Mouse (Mus musculus): ENCODE measurements at regions not wholly inside any gene's neighbourhood (a gene's known extent, or its start where the extent isn't known, plus 50 kb on each side); places are given as distances from the start of the nearest gene placed in this dataset.

DNA sequence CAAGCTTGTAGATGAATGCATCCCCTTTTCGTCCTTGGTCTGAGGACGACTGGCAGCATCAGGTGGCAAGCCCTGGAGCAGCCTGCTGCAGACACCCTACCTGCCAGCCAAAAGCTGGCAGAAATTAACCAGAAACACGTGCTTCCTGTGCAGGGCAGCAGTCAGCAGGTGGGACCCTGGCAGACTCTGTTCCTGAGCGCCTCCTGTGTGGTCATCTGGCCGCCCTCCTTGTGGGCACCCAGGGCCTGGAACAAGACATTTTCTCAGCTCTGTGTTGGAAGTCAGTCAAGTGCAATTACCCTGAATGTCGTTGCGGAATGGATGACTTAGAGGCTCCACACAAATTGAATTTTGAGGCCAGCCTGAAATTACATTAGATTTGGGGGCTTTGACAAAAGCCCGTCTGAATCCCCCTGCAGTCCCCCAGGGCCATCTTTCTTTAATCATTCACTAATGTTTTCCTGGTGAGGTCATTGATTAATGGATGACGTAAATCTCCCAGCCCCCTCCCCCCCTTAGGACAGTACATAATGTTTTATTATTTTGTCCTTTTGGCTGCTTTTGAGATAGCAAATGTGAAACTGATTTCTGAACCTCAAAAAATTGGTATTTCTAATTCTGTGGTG lies 91.8 kb upstream of the Hhip start:
- Histone ChIP-seq H3K9me3 (no peaks in the 10 kb centered on the region), H3K27ac (replicated peaks) (no peak overlapping the region), H3K27me3 (replicated peaks; ENCODE audit: low read depth, poor library complexity, severe bottlenecking) (no peaks in the 10 kb centered on the region; the same call in 1 of the 2 replicates), H3K4me1 (peaks cover 6% of the 10 kb centered on the region), H3K4me3 (no peak overlapping the region), H3K36me3 (replicated peaks) (no peaks in the 10 kb centered on the region)
- peak; percentile 32 for DNase-seq (ENCODE audit: low spot score)
- 55% methylated on average over 9 of the region's 9 CpGs for WGBS

DNA sequence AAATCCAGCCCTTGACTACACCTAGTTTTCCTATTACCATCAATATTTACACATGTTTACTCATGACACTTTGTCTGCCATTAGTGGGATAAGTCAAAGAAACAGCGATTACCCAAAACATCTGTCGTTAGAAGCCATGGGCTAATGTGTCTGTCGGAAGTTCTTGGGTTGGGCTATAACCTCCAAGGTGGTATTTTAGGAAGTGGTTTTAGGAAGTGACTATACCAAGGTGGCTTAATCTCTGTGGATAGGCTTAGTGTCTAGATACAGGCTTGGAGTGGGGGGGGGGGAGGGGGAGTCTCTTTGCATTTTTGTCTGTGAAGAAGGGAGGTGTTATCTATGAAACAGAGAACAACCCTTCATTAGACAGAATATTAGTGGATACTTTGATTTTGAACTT lies 90.1 kb upstream of the Hhip start:
- Histone ChIP-seq H3K36me3 (replicated peaks) (no peaks in the 10 kb centered on the region), H3K27ac (replicated peaks) (no peak overlapping the region), H3K9me3 (no peaks in the 10 kb centered on the region), H3K27me3 (replicated peaks; ENCODE audit: low read depth, poor library complexity, severe bottlenecking) (no peaks in the 10 kb centered on the region; the same call in 1 of the 2 replicates), H3K4me3 (no peak overlapping the region), H3K4me1 (peaks cover 6% of the 10 kb centered on the region)
- DNase-seq (ENCODE audit: low spot score), result no peak
- 86% methylated on average over 3 of the region's 3 CpGs for WGBS

DNA sequence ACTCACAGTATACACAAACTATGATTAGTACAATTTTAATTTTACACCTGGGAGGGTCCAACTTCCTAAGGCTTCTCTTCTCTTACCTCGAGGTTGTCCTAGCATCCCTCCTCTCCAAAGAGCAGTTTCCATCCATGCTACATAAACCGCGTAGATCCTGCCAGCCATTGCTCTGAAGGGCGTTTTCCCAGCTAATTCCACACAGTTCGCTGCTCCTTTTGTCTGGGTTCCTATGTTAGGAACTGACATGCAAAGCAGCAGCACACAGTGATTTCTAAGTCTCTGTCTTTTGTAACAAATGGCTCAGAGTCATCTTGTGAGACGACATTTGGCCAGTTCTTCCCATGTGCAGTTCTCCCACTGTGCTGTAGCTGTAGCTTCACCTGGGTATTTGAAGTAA lies 80.7 kb upstream of the Hhip start:
- Histone ChIP-seq H3K27ac (replicated peaks) (no peak overlapping the region), H3K36me3 (replicated peaks) (no peaks in the 10 kb centered on the region), H3K27me3 (replicated peaks; ENCODE audit: low read depth, poor library complexity, severe bottlenecking) (no peaks in the 10 kb centered on the region), H3K4me1 (no peaks in the 10 kb centered on the region), H3K9me3 (no peaks in the 10 kb centered on the region), H3K4me3 (no peak overlapping the region)
- 84% methylated on average over 6 of the region's 6 CpGs for WGBS
- DNase-seq (ENCODE audit: low spot score), result no peak

DNA sequence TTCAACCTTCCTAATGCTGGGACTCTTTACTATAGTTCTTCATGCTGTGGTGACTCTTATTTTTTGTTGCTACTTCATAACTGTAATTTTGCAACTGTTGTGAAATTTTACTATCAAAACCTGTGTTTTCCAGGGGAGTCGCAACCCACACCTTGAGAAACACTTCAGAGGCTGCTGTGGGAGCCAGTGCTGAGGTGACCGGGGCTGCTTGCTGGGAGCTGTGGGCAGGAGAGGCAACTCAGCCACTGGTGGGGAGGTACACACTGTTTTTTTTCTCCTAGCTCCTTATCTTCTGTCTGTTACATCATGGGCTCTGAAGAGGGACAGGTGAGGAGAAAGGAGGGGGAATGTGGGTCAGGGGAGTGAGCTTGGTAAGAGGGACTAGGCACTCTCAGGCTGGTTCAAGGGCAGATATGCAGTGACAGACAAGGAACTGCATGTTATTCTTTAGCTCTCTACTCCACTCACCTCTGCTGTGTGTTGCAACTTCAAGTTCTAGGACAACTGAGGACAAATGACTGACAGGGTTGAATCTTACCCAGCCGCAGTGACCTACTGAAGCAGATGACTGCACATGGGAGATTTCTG lies 62.7 kb upstream of the Hhip start:
- Histone ChIP-seq H3K4me3 (no peak overlapping the region), H3K27me3 (replicated peaks; ENCODE audit: low read depth, poor library complexity, severe bottlenecking) (peaks cover 17% of the 10 kb centered on the region; the same call in 1 of the 2 replicates), H3K4me1 (peaks cover 13% of the 10 kb centered on the region; the same call in 1 of the 2 replicates), H3K27ac (replicated peaks) (no peak overlapping the region), H3K36me3 (replicated peaks) (no peaks in the 10 kb centered on the region), H3K9me3 (no peaks in the 10 kb centered on the region)
- 90% methylated on average over 3 of the region's 3 CpGs for WGBS
- no peak for DNase-seq (ENCODE audit: low spot score)

DNA sequence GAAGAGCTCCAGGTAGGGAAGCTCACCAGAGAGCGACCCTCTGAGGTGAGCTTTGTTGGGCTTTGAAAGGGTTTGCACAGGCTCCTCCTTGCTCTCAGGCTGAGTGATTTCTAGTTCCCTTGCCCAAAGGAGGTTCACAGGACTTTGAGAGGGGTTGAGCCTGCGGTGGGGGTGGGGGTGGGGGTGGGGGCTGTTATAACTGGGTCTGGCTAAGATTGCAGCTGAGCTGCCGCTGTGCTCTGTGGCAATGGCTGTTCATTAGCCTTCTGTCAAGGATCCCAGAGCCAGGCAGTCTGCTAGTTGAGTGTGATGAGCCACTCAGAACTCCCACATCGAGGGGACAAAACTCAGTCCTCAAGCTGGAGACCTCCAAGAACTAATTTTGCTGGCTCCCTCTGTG lies 59.5 kb upstream of the Hhip start:
- 43% methylated on average over 4 of the region's 4 CpGs for WGBS
- Histone ChIP-seq H3K4me3 (no peak overlapping the region), H3K27me3 (replicated peaks; ENCODE audit: low read depth, poor library complexity, severe bottlenecking) (peaks cover 17% of the 10 kb centered on the region; the same call in 1 of the 2 replicates), H3K36me3 (replicated peaks) (no peaks in the 10 kb centered on the region), H3K9me3 (no peaks in the 10 kb centered on the region), H3K27ac (replicated peaks) (no peak overlapping the region), H3K4me1 (peaks cover 10% of the 10 kb centered on the region; the same call in 1 of the 2 replicates)
- DNase-seq (ENCODE audit: low spot score), result no peak

All from embryonic facial prominence, embryonic 10.5 days (tissue).